Mouse (Mus musculus) heart, embryonic 14.5 days (tissue): Measurements from ENCODE around the gene Grik1. TPM values are rescaled to one million over a fixed set of nuclear protein-coding genes. Genes with fewer than 3 reads are reported as not detected.

Source experiments
- ATAC-seq: fragments of 200-750 bp; cut with Nextera tagmentation; 2 replicates; pipeline ENCODE4 v1.8.0; 2017; ENCODE audit warnings: low read depth, moderate TSS enrichment; ENCODE audit not compliant: insufficient number of reproducible peaks, insufficient read depth, low FRiP score
- H3K27ac ChIP-seq, 2 experiments: fragments of 200-500 bp in 1 of 2; fragments of 300-500 bp in 1 of 2; sonication (generic) in 1 of 2; replicated peaks in 1 of 2; 2 replicates each; pipeline ENCODE4 v1.5.1; 2012 to 2014; ENCODE audit warnings: low read depth in 2 of 2, low read length in 2 of 2, control low read depth in 1 of 2, mild to moderate bottlenecking in 1 of 2, mixed read lengths in 1 of 2; ENCODE audit not compliant: control insufficient read depth in 1 of 2, insufficient read depth in 1 of 2
- H3K27me3 ChIP-seq: fragments of 300-500 bp; sonication (generic); 2 replicates; pipeline ENCODE4 v1.6.1; 2014; ENCODE audit warnings: mild to moderate bottlenecking, low read length, control low read depth; ENCODE audit not compliant: control insufficient read depth, insufficient read depth
- H3K36me3 ChIP-seq: fragments of 300-500 bp; sonication (generic); 2 replicates; pipeline ENCODE4 v1.6.1; 2014; ENCODE audit warnings: mild to moderate bottlenecking, control low read depth, low read length, mixed read lengths; ENCODE audit not compliant: control insufficient read depth, insufficient read depth
- H3K4me1 ChIP-seq, 2 experiments: fragments of 200-500 bp in 1 of 2; fragments of 300-500 bp in 1 of 2; sonication (generic) in 1 of 2; 2 replicates each; pipeline ENCODE4 v1.6.1; 2012 to 2014; ENCODE audit warnings: low read length in 2 of 2, control low read depth in 1 of 2, mixed read lengths in 1 of 2; ENCODE audit not compliant: control insufficient read depth in 2 of 2, insufficient read depth in 2 of 2
- H3K4me2 ChIP-seq: fragments of 300-500 bp; sonication (generic); 2 replicates; pipeline ENCODE4 v1.6.1; 2014; ENCODE audit warnings: mild to moderate bottlenecking, low read length
- H3K4me3 ChIP-seq, 2 experiments: fragments of 200-500 bp in 1 of 2; fragments of 300-500 bp in 1 of 2; sonication (generic) in 1 of 2; 2 replicates each; pipeline ENCODE4 v1.5.1; 2012 to 2014; ENCODE audit warnings: low read length in 2 of 2, mild to moderate bottlenecking in 2 of 2, control low read depth in 1 of 2, low read depth in 1 of 2, moderate library complexity in 1 of 2; ENCODE audit not compliant: control insufficient read depth in 1 of 2, insufficient read depth in 1 of 2
- H3K9ac ChIP-seq: fragments of 300-500 bp; sonication (generic); 2 replicates; pipeline ENCODE4 v1.6.1; 2014; ENCODE audit warnings: mild to moderate bottlenecking, low read length
- H3K9me3 ChIP-seq: fragments of 300-500 bp; sonication (generic); 2 replicates; pipeline ENCODE4 v1.6.1; 2016; ENCODE audit warnings: low read length, control low read depth; ENCODE audit not compliant: control insufficient read depth
- WGBS: fragments of 180-500 bp; shearing (Covaris S2); extraction: QIAGEN DNeasy Blood & Tissue Kit; methylation state at CpG from one replicate; pipeline ENCODE4 v1.1.7; 2014; 5-methylcytosine and 5-hydroxymethylcytosine counted together
- polyA plus RNA-seq: library from polyadenylated mRNA; unstranded; fragments of >200 nt; fragmentation: Nextera tagmentation; extraction: Ambion mirVana; gene quantifications from 2 replicates; pipeline ENCODE4 v1.2.1, GENCODE M21; 2014

Grik1 gene
- polyA plus RNA-seq, 1 experiment from 2014 or later = 0.31 TPM

- H3K27me3 ChIP-seq = no peaks in the 10 kb centered on the region
- H3K4me2 ChIP-seq = no peak overlapping the region
- no peaks in the 10 kb centered on the region for H3K4me1 ChIP-seq
- no peak for ATAC-seq
- no peak overlapping the region for H3K9ac ChIP-seq
- no peaks in the 10 kb centered on the region for H3K36me3 ChIP-seq
- no peaks in the 10 kb centered on the region for H3K9me3 ChIP-seq
- 77% methylated on average over 1 of the region's 1 CpGs for WGBS
- no peak overlapping the region for H3K4me3 ChIP-seq
- no peak overlapping the region for H3K27ac ChIP-seq
These were observed 355.4 kb downstream of the Grik1 start for GRCm38 (mm10) chr16:87934685-87935084.

GRCm38 (mm10) chr16:87931358-87931757 is 358.7 kb downstream of the Grik1 start:
- no peak for ATAC-seq
- Histone ChIP-seq H3K9me3 (no peaks in the 10 kb centered on the region), H3K27me3 (no peaks in the 10 kb centered on the region), H3K36me3 (no peaks in the 10 kb centered on the region), H3K4me1 (no peaks in the 10 kb centered on the region), H3K4me3 (no peak overlapping the region), H3K4me2 (no peak overlapping the region), H3K9ac (no peak overlapping the region), H3K27ac (no peak overlapping the region)
- 88% methylated on average over 2 of the region's 2 CpGs for WGBS

GRCm38 (mm10) chr16:87930519-87930918 is 359.5 kb downstream of the Grik1 start:
- Histone ChIP-seq H3K36me3 (no peaks in the 10 kb centered on the region), H3K4me3 (no peak overlapping the region), H3K9me3 (no peaks in the 10 kb centered on the region), H3K27me3 (no peaks in the 10 kb centered on the region), H3K4me1 (no peaks in the 10 kb centered on the region), H3K27ac (no peak overlapping the region), H3K9ac (no peak overlapping the region), H3K4me2 (no peak overlapping the region)
- ATAC-seq = no peak
- 79% methylated on average over 3 of the region's 3 CpGs for WGBS

GRCm38 (mm10) chr16:87928671-87929070 is 361.4 kb downstream of the Grik1 start:
- H3K27me3 ChIP-seq = no peaks in the 10 kb centered on the region
- ATAC-seq = no peak
- H3K4me2 ChIP-seq = no peak overlapping the region
- H3K4me1 ChIP-seq = no peaks in the 10 kb centered on the region
- no peak overlapping the region for H3K4me3 ChIP-seq
- no peak overlapping the region for H3K27ac ChIP-seq
- H3K9me3 ChIP-seq = no peaks in the 10 kb centered on the region
- no peak overlapping the region for H3K9ac ChIP-seq
- H3K36me3 ChIP-seq = no peaks in the 10 kb centered on the region
- 31% methylated on average over 1 of the region's 1 CpGs for WGBS

DNA sequence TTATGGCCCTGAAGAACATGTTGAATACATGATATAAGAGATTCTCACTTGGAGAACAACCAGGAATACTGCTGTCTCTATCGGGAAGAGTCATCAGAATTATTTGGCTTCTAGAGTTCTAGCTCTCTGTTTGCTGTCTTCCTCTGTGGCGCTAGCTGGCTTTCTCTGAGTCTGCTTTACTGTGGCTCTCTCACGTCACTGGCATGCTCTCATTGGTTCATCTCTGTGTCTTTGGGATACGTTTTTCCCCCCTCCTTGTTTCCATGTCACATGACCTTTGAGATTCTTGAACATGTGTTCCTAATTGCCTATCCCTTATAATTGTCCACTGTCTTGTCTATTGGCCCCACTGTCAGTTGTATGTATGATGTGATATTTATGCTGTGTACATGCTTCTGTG is 372.2 kb downstream of the Grik1 start:
- Histone ChIP-seq H3K27ac (no peak overlapping the region), H3K4me2 (no peak overlapping the region), H3K4me3 (no peak overlapping the region), H3K9ac (no peak overlapping the region), H3K4me1 (peaks cover 2 to 9% of the 10 kb centered on the region in 2 experiments; a peak in 1 of 4 replicates), H3K36me3 (no peaks in the 10 kb centered on the region), H3K27me3 (no peaks in the 10 kb centered on the region), H3K9me3 (no peaks in the 10 kb centered on the region)
- WGBS = 83% methylated on average over 4 of the region's 4 CpGs
- no peak for ATAC-seq

- Histone ChIP-seq H3K9ac (no peak overlapping the region), H3K4me1 (peaks cover 2 to 9% of the 10 kb centered on the region in 2 experiments; a peak in 1 of 4 replicates), H3K4me2 (no peak overlapping the region), H3K27ac (no peak overlapping the region), H3K36me3 (no peaks in the 10 kb centered on the region), H3K9me3 (no peaks in the 10 kb centered on the region), H3K4me3 (no peak overlapping the region), H3K27me3 (no peaks in the 10 kb centered on the region)
- ATAC-seq = no peak
- 29% methylated on average over 1 of the region's 1 CpGs for WGBS
These were observed 372.9 kb downstream of the Grik1 start for GRCm38 (mm10) chr16:87917157-87917546.

GRCm38 (mm10) chr16:87916209-87917156 is 373.6 kb downstream of the Grik1 start:
- H3K4me2 ChIP-seq = no peak overlapping the region

More at GRCm38 (mm10) chr16:87916209-87917156, 373.6 kb downstream of the Grik1 start:
- Histone ChIP-seq H3K36me3 (no peaks in the 10 kb centered on the region), H3K4me1 (peaks cover 2 to 9% of the 10 kb centered on the region in 2 experiments; a peak in 1 of 4 replicates), H3K9ac (no peak overlapping the region), H3K9me3 (no peaks in the 10 kb centered on the region), H3K27me3 (no peaks in the 10 kb centered on the region), H3K27ac (no peak overlapping the region), H3K4me3 (no peak overlapping the region)
- WGBS = 59% methylated on average over 6 of the region's 6 CpGs
- ATAC-seq = no peak
